Mouse (Mus musculus): ENCODE measurements at regions not wholly inside any gene's neighbourhood (a gene's known extent, or its start where the extent isn't known, plus 50 kb on each side); places are given as distances from the start of the nearest gene placed in this dataset.

- Histone ChIP-seq H3K27me3 (replicated peaks) (no peaks in the 10 kb centered on the region), H3K4me2 (no peak overlapping the region), H3K36me3 (no peaks in the 10 kb centered on the region), H3K27ac (no peak overlapping the region), H3K4me3 (no peak overlapping the region), H3K4me1 (no peaks in the 10 kb centered on the region), H3K9me3 (replicated peaks) (no peaks in the 10 kb centered on the region), H3K9ac (no peak overlapping the region)
- ATAC-seq, result no peak
- WGBS (ENCODE audit: insufficient replicate concordance), result 51% methylated on average over 5 of the region's 5 CpGs
These were observed 660.2 kb downstream of the Magi1 start for GRCm38 (mm10) chr6:93623541-93623940.

- ATAC-seq, result no peak
- no peaks in the 10 kb centered on the region for H3K36me3 ChIP-seq
- no peak overlapping the region for H3K4me2 ChIP-seq
- H3K27ac ChIP-seq, result no peak overlapping the region
- H3K4me3 ChIP-seq, result no peak overlapping the region
- H3K27me3 ChIP-seq (replicated peaks), result no peaks in the 10 kb centered on the region
- H3K9ac ChIP-seq, result no peak overlapping the region
- no peaks in the 10 kb centered on the region for H3K4me1 ChIP-seq
- H3K9me3 ChIP-seq (replicated peaks), result no peaks in the 10 kb centered on the region
These were observed 666.8 kb downstream of the Magi1 start for GRCm38 (mm10) chr6:93616926-93617325.

- no peaks in the 10 kb centered on the region for H3K27me3 ChIP-seq (replicated peaks)
- no peak overlapping the region for H3K4me2 ChIP-seq
- no peak overlapping the region for H3K9ac ChIP-seq
- H3K4me3 ChIP-seq, result no peak overlapping the region
- 68% methylated on average over 2 of the region's 2 CpGs for WGBS (ENCODE audit: insufficient replicate concordance)
- no peaks in the 10 kb centered on the region for H3K36me3 ChIP-seq
- H3K4me1 ChIP-seq, result no peaks in the 10 kb centered on the region
- no peaks in the 10 kb centered on the region for H3K9me3 ChIP-seq (replicated peaks)
- no peak for ATAC-seq
- H3K27ac ChIP-seq, result no peak overlapping the region
These were observed 657.1 kb upstream of the Adamts9 start for GRCm38 (mm10) chr6:93600376-93600775.

GRCm38 (mm10) chr6:93599371-93599770 lies 656.1 kb upstream of the Adamts9 start:
- Histone ChIP-seq H3K4me3 (no peak overlapping the region), H3K9ac (no peak overlapping the region), H3K27ac (no peak overlapping the region), H3K4me2 (no peak overlapping the region), H3K4me1 (no peaks in the 10 kb centered on the region), H3K36me3 (no peaks in the 10 kb centered on the region), H3K27me3 (replicated peaks) (no peaks in the 10 kb centered on the region), H3K9me3 (replicated peaks) (no peaks in the 10 kb centered on the region)
- ATAC-seq, result no peak
- 45% methylated on average over 3 of the region's 3 CpGs for WGBS (ENCODE audit: insufficient replicate concordance)

- H3K27me3 ChIP-seq (replicated peaks), result no peaks in the 10 kb centered on the region
- WGBS (ENCODE audit: insufficient replicate concordance), result 83% methylated on average over 2 of the region's 2 CpGs
- no peak overlapping the region for H3K27ac ChIP-seq
- no peaks in the 10 kb centered on the region for H3K9me3 ChIP-seq (replicated peaks)
- H3K4me1 ChIP-seq, result no peaks in the 10 kb centered on the region
- H3K4me2 ChIP-seq, result no peak overlapping the region
- ATAC-seq, result no peak
- H3K36me3 ChIP-seq, result no peaks in the 10 kb centered on the region
- no peak overlapping the region for H3K4me3 ChIP-seq
- H3K9ac ChIP-seq, result no peak overlapping the region
These were observed 646.6 kb upstream of the Adamts9 start for GRCm38 (mm10) chr6:93589935-93590334.

GRCm38 (mm10) chr6:93586871-93587270 lies 643.6 kb upstream of the Adamts9 start:
- Histone ChIP-seq H3K36me3 (no peaks in the 10 kb centered on the region), H3K4me2 (no peak overlapping the region), H3K27ac (no peak overlapping the region), H3K9ac (no peak overlapping the region), H3K27me3 (replicated peaks) (no peaks in the 10 kb centered on the region), H3K4me3 (no peak overlapping the region), H3K9me3 (replicated peaks) (no peaks in the 10 kb centered on the region), H3K4me1 (no peaks in the 10 kb centered on the region)
- no peak for ATAC-seq
- 59% methylated on average over 2 of the region's 2 CpGs for WGBS (ENCODE audit: insufficient replicate concordance)

GRCm38 (mm10) chr6:93581141-93581540 lies 637.8 kb upstream of the Adamts9 start:
- Histone ChIP-seq H3K4me2 (no peak overlapping the region), H3K4me1 (no peaks in the 10 kb centered on the region), H3K9ac (no peak overlapping the region), H3K27me3 (replicated peaks) (no peaks in the 10 kb centered on the region), H3K9me3 (replicated peaks) (no peaks in the 10 kb centered on the region), H3K36me3 (no peaks in the 10 kb centered on the region), H3K4me3 (no peak overlapping the region), H3K27ac (no peak overlapping the region)
- ATAC-seq, result no peak
- WGBS (ENCODE audit: insufficient replicate concordance), result 78% methylated on average over 7 of the region's 7 CpGs

- Histone ChIP-seq H3K9me3 (replicated peaks) (no peaks in the 10 kb centered on the region), H3K27ac (no peak overlapping the region), H3K36me3 (no peaks in the 10 kb centered on the region), H3K4me1 (no peaks in the 10 kb centered on the region), H3K4me2 (no peak overlapping the region), H3K27me3 (replicated peaks) (no peaks in the 10 kb centered on the region), H3K4me3 (no peak overlapping the region), H3K9ac (no peak overlapping the region)
- WGBS (ENCODE audit: insufficient replicate concordance), result 59% methylated on average over 6 of the region's 6 CpGs
- ATAC-seq, result no peak
These were observed 637.4 kb upstream of the Adamts9 start for GRCm38 (mm10) chr6:93580716-93581115.

GRCm38 (mm10) chr6:93575249-93575648 lies 632.0 kb upstream of the Adamts9 start:
- Histone ChIP-seq H3K9ac (no peak overlapping the region), H3K4me2 (no peak overlapping the region), H3K36me3 (no peaks in the 10 kb centered on the region), H3K9me3 (replicated peaks) (no peaks in the 10 kb centered on the region), H3K4me3 (no peak overlapping the region), H3K27me3 (replicated peaks) (no peaks in the 10 kb centered on the region), H3K27ac (no peak overlapping the region), H3K4me1 (no peaks in the 10 kb centered on the region)
- ATAC-seq, result no peak
- WGBS (ENCODE audit: insufficient replicate concordance), result 61% methylated on average over 6 of the region's 6 CpGs

GRCm38 (mm10) chr6:93573679-93574635 lies 630.7 kb upstream of the Adamts9 start:
- H3K9ac ChIP-seq, result no peak overlapping the region
- no peak for ATAC-seq
- no peaks in the 10 kb centered on the region for H3K27me3 ChIP-seq (replicated peaks)
- no peak overlapping the region for H3K4me2 ChIP-seq
- no peak overlapping the region for H3K27ac ChIP-seq
- no peaks in the 10 kb centered on the region for H3K9me3 ChIP-seq (replicated peaks)
- WGBS (ENCODE audit: insufficient replicate concordance), result 56% methylated on average over 7 of the region's 7 CpGs
- no peaks in the 10 kb centered on the region for H3K36me3 ChIP-seq
- no peak overlapping the region for H3K4me3 ChIP-seq
- no peaks in the 10 kb centered on the region for H3K4me1 ChIP-seq

GRCm38 (mm10) chr6:93569866-93570265 lies 626.6 kb upstream of the Adamts9 start:
- no peak overlapping the region for H3K27ac ChIP-seq
- H3K4me3 ChIP-seq, result no peak overlapping the region
- no peaks in the 10 kb centered on the region for H3K36me3 ChIP-seq
- no peak overlapping the region for H3K4me2 ChIP-seq
- no peak overlapping the region for H3K9ac ChIP-seq
- H3K4me1 ChIP-seq, result no peaks in the 10 kb centered on the region
- 68% methylated on average over 2 of the region's 2 CpGs for WGBS (ENCODE audit: insufficient replicate concordance)
- no peaks in the 10 kb centered on the region for H3K9me3 ChIP-seq (replicated peaks)
- no peak for ATAC-seq
- H3K27me3 ChIP-seq (replicated peaks), result no peaks in the 10 kb centered on the region

GRCm38 (mm10) chr6:93569211-93569610 lies 625.9 kb upstream of the Adamts9 start:
- Histone ChIP-seq H3K4me1 (no peaks in the 10 kb centered on the region), H3K4me2 (no peak overlapping the region), H3K27me3 (replicated peaks) (no peaks in the 10 kb centered on the region), H3K9ac (no peak overlapping the region), H3K9me3 (replicated peaks) (no peaks in the 10 kb centered on the region), H3K27ac (no peak overlapping the region), H3K36me3 (no peaks in the 10 kb centered on the region), H3K4me3 (no peak overlapping the region)
- no peak for ATAC-seq
- 51% methylated on average over 6 of the region's 6 CpGs for whole genome bisulfite sequencing (ENCODE audit: insufficient replicate concordance)

GRCm38 (mm10) chr6:93566661-93567060 lies 623.4 kb upstream of the Adamts9 start:
- H3K4me2 ChIP-seq, result no peak overlapping the region
- H3K36me3 ChIP-seq, result no peaks in the 10 kb centered on the region
- no peaks in the 10 kb centered on the region for H3K4me1 ChIP-seq
- no peak overlapping the region for H3K27ac ChIP-seq
- H3K9me3 ChIP-seq (replicated peaks), result no peaks in the 10 kb centered on the region
- no peaks in the 10 kb centered on the region for H3K27me3 ChIP-seq (replicated peaks)
- no peak overlapping the region for H3K4me3 ChIP-seq
- 26% methylated on average over 2 of the region's 2 CpGs for WGBS (ENCODE audit: insufficient replicate concordance)
- ATAC-seq, result no peak
- H3K9ac ChIP-seq, result no peak overlapping the region
